Mouse (Mus musculus): Measurements from ENCODE around the gene Dnase2b.

GRCm38 (mm10) chr3:146595440-146595839, 20.0 kb downstream of the Dnase2b start:
- TF ChIP-seq POLR2A (IDR thresholded peaks at IDR 0.05; ENCODE audit: borderline replicate concordance, extremely low read depth, insufficient read depth, insufficient read length, poor library complexity, severe bottlenecking), result no peak
- TF ChIP-seq CTCF (IDR thresholded peaks at IDR 0.05; ENCODE audit: borderline replicate concordance, extremely low read depth, insufficient read depth, insufficient read length), result no peak
